Mouse (Mus musculus) intestine, postnatal 0 days (tissue): ENCODE measurements around the gene Chaf1b. TPM values are rescaled to one million over a fixed set of nuclear protein-coding genes. Genes with fewer than 3 reads are reported as not detected.
A peak's percentile ranks its signal among the peaks of the same experiment; 100 is the strongest.

ENCODE experiments used
- ATAC-seq: fragments of 200-750 bp; cut with Nextera tagmentation; 2 replicates; pipeline ENCODE4 v1.8.0; 2017; ENCODE audit warnings: mild to moderate bottlenecking, moderate TSS enrichment, moderate library complexity
- H3K27ac ChIP-seq: fragments of 300-500 bp; sonication (generic); 2 replicates; pipeline ENCODE4 v1.5.1; 2014; ENCODE audit warnings: mild to moderate bottlenecking, low read depth, low read length, moderate library complexity
- H3K27me3 ChIP-seq: fragments of 300-500 bp; sonication (generic); replicated peaks from 2 replicates; pipeline ENCODE4 v1.6.1; 2014; ENCODE audit warnings: low read length, mixed read lengths; ENCODE audit not compliant: control insufficient read depth, insufficient read depth
- H3K36me3 ChIP-seq: fragments of 300-500 bp; sonication (generic); 2 replicates; pipeline ENCODE4 v1.6.1; 2014; ENCODE audit warnings: mild to moderate bottlenecking, moderate library complexity; ENCODE audit not compliant: control insufficient read depth, insufficient read depth
- H3K4me1 ChIP-seq: fragments of 300-500 bp; sonication (generic); replicated peaks from 2 replicates; pipeline ENCODE4 v1.6.1; 2014; ENCODE audit warnings: antibody characterized with exemption, low read length, mixed read lengths; ENCODE audit not compliant: control insufficient read depth, insufficient read depth
- H3K4me2 ChIP-seq: fragments of 300-500 bp; sonication (generic); replicated peaks from 2 replicates; pipeline ENCODE4 v1.6.1; 2014; ENCODE audit warnings: low read depth, mild to moderate bottlenecking, moderate library complexity
- H3K4me3 ChIP-seq: fragments of 300-500 bp; sonication (generic); 2 replicates; pipeline ENCODE4 v1.5.1; 2014; ENCODE audit warnings: low read depth, low read length
- H3K9ac ChIP-seq: fragments of 300-500 bp; sonication (generic); 2 replicates; pipeline ENCODE4 v1.6.1; 2014; ENCODE audit warnings: mild to moderate bottlenecking, low read depth, low read length
- H3K9me3 ChIP-seq: fragments of 300-500 bp; sonication (generic); 2 replicates; pipeline ENCODE4 v1.6.1; 2016; ENCODE audit warnings: mixed run types; ENCODE audit not compliant: control insufficient read depth
- CTCF ChIP-seq: sonication (generic); IDR thresholded peaks from 2 replicates; pipeline ENCODE4 v1.5.1; 2016; ENCODE audit warnings: low read depth, mild to moderate bottlenecking, control low read depth, antibody characterized with exemption, moderate library complexity
- WGBS: fragments of 180-500 bp; shearing (Covaris S2); extraction: QIAGEN DNeasy Blood & Tissue Kit; methylation state at CpG from one replicate; pipeline ENCODE4 v1.1.7; 2014; 5-methylcytosine and 5-hydroxymethylcytosine counted together
- polyA plus RNA-seq: library from polyadenylated mRNA; unstranded; fragments of >200 nt; fragmentation: Nextera tagmentation; extraction: Ambion mirVana; gene quantifications from 2 replicates; pipeline ENCODE4 v1.2.1, GENCODE M21; 2015

Chaf1b gene
- polyA plus RNA-seq, 1 experiment from 2014 or later = 18.6 TPM

DNA sequence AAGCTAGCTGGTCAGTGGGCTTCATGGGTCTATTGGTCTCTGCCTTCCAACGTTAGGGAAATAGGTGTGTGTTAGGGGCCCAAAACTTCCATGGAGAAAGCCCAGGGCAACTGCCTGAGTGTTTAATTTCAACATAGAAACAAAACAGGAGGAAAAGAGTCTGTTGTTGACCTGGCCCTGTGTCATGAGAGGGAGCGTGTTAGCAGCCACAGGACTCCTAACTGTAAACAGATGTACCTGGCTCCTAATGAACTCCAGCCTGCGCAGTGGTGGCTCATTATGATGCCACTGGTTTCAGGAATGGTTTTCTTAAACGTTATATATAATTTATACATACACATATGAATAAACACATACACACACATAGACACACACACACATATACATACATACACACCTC, 56.3 kb downstream of the Chaf1b start:
- TF ChIP-seq CTCF = no peak
- H3K4me2 ChIP-seq = no peak overlapping the region
- H3K4me1 ChIP-seq = peaks cover under 1% of the 10 kb centered on the region; the same call in 1 of the 2 replicates
- ATAC-seq = no peak
- no peak overlapping the region for H3K9ac ChIP-seq
- no peaks in the 10 kb centered on the region for H3K9me3 ChIP-seq
- H3K36me3 ChIP-seq = no peaks in the 10 kb centered on the region
- no peak overlapping the region for H3K4me3 ChIP-seq
- H3K27me3 ChIP-seq = no peaks in the 10 kb centered on the region
- no peak overlapping the region for H3K27ac ChIP-seq
- WGBS = 71% methylated on average over 4 of the region's 4 CpGs

DNA sequence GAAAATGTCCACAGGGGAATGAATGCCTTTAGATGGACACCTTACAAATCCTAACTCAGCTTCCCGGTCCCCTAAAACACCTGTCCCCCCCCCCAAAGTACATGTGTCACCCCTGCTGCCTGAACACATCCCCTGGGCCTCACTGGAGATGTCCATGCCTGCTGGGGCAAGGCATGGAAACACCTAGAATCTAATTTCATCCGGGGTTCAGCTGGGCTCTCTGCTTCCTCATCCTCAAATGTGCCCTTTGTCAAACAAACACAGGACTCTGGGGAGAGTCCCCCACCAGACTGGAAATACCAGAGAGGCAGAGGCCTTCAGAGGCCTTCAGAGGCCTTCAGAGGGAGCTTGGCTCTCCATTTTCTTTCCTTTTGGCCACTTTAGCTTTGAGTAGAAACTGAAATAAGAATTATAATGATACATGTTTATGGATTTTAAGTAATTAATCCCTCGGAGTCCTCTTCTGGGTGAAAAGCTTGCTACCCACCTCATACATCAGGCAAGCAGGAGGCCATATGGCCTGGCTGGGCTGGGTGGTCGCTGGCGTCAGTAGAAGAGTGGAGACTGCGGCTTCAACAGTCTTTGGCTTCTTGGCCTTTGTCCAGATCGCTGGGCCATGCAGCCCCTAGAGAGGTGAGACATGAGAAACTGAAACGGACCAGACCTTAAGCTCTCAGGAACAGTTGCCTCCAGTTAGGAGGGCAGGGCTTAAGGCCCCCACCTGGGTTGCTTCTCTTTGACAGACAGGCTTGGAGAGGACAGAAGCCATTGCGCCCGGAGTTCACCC, 58.3 kb downstream of the Chaf1b start:
- no peak overlapping the region for H3K27ac ChIP-seq
- no peaks in the 10 kb centered on the region for H3K4me1 ChIP-seq
- no peaks in the 10 kb centered on the region for H3K9me3 ChIP-seq
- H3K4me2 ChIP-seq = no peak overlapping the region
- H3K36me3 ChIP-seq = no peaks in the 10 kb centered on the region
- no peak for ATAC-seq
- H3K27me3 ChIP-seq = no peaks in the 10 kb centered on the region
- WGBS = 71% methylated on average over 10 of the region's 10 CpGs
- no peak overlapping the region for H3K9ac ChIP-seq
- no peak overlapping the region for H3K4me3 ChIP-seq
- no peak for TF ChIP-seq CTCF

DNA sequence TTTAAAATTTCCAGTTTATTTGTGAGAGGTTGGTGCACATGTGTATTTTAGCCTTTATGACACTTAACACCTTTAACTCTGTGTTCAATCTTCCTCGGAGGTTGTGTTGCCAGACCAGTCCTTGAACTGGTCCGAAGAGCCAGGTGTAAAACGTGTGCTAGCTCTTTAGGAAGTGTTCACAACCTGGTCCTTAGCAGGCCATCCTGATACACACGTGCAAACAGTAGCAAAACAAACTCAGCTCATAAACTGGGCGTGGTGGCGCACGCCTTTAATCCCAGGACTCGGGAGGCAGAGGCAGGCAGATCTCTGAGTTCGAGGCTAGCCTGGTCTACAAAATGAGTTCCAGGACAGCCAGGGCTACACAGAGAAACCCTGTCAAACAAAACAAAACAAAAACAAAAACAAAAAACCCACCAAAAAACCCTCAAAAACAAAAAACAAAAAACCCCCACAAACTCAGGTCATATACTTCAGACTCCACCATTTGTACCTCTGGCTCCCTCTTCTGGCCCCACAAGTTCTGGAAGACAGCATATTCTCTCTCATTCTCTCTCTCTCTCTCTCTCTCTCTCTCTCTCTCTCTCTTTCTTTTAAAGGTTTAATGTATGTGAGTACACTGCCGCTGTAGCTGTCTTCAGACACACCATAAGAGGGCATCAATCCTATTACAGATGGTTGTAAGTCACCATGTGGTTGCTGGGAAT, 59.2 kb downstream of the Chaf1b start:
- ATAC-seq = no peak
- Histone ChIP-seq H3K4me1 (no peaks in the 10 kb centered on the region), H3K9ac (no peak overlapping the region), H3K27me3 (no peaks in the 10 kb centered on the region), H3K36me3 (no peaks in the 10 kb centered on the region), H3K4me2 (no peak overlapping the region), H3K27ac (no peak overlapping the region), H3K4me3 (no peak overlapping the region), H3K9me3 (no peaks in the 10 kb centered on the region)
- TF ChIP-seq CTCF = peak; percentile 47
- 86% methylated on average over 10 of the region's 10 CpGs for WGBS

DNA sequence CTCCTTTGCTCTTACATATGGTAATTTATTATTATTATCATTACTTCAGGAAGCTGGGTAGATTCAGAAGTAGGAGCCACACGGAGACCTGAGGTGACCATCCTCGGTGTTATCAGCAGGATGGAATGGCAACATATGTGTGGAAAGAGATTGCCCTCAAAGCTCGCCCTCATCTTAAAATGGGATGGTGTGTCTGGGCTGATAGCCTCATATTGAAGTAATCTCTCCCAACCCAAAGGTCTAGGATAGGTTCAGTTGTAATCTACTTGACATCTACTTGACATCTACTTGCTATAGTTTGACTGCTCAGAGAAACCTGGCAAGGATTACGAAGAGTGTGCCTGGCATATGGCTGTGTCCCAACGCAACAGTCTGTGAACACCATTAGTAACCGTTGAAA, 60.6 kb downstream of the Chaf1b start:
- Histone ChIP-seq H3K27me3 (no peaks in the 10 kb centered on the region), H3K27ac (no peak overlapping the region), H3K4me1 (no peaks in the 10 kb centered on the region), H3K4me3 (no peak overlapping the region), H3K9me3 (no peaks in the 10 kb centered on the region), H3K4me2 (no peak overlapping the region), H3K9ac (no peak overlapping the region), H3K36me3 (no peaks in the 10 kb centered on the region)
- no peak for TF ChIP-seq CTCF
- WGBS = 82% methylated on average over 6 of the region's 6 CpGs
- ATAC-seq = no peak

DNA sequence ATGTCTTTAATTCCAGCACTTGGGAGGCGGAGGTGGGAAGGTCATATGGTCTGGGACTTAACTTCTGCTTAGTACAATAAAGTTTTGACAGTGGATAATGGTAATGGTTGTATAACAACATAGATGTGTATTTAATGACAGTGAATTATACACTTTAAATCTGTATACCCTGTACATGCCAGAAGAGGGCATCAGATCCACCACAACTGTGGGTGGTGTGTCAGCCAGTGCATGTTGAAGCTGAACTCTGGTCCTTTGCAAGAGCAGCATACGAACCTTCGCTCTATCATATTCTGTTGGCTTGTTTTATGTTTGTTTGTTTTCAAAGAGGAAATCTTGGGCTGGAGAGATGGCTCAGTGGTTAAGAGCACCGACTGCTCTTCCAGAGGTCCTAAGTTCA, 63.7 kb downstream of the Chaf1b start:
- peak; percentile 47 for TF ChIP-seq CTCF
- no peaks in the 10 kb centered on the region for H3K4me1 ChIP-seq
- H3K9ac ChIP-seq = no peak overlapping the region
- no peak overlapping the region for H3K4me3 ChIP-seq
- H3K36me3 ChIP-seq = no peaks in the 10 kb centered on the region
- H3K9me3 ChIP-seq = no peaks in the 10 kb centered on the region
- no peak overlapping the region for H3K27ac ChIP-seq
- 82% methylated on average over 4 of the region's 4 CpGs for WGBS
- H3K27me3 ChIP-seq = no peaks in the 10 kb centered on the region
- ATAC-seq = no peak
- H3K4me2 ChIP-seq = no peak overlapping the region

Other genes starting within 250 kb of the Chaf1b start
- gene Cbr3, start 200.7 kb upstream of the Chaf1b start, polyA plus RNA-seq = 5.9 and 7.6 TPM in 2 replicates
- 17.2 and 21.2 TPM in 2 replicates for gene Dop1b, start 172.0 kb upstream of the Chaf1b start, polyA plus RNA-seq
- 15.5 and 20.0 TPM in 2 replicates for gene Morc3, start 51.8 kb upstream of the Chaf1b start, polyA plus RNA-seq
- gene Cldn14, start 124.9 kb downstream of the Chaf1b start, polyA plus RNA-seq = 2.3 and 2.4 TPM in 2 replicates
- not detected in 2 replicates for gene Sim2, start 201.0 kb downstream of the Chaf1b start, polyA plus RNA-seq